Mouse (Mus musculus): Measurements from ENCODE around the gene Opcml. TPM values are rescaled to one million over a fixed set of nuclear protein-coding genes. Genes with fewer than 3 reads are reported as not detected.

Opcml gene
- polyA plus RNA-seq, 1 experiment from 2014 or later, result 7.6 TPM

DNA sequence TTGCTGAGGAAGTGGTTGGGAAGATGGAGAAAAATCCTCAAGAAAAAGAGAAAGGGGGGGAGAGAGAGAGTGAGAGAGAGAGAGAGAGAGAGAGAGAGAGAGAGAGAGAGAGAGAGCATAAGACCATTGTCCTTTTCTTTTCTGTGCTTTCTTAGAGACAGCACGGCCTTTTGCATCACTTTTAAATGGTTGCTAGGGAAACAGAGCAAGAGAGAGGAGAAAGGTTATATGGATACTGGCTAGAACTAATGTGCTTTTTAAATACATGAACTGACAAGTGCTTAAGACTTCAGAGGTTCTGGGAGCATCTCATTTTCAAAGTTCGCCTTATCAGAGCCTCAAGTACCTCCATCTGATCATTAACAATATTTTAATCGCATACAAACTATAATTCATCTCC, 804.5 kb downstream of the Opcml start:
- H3K4me1 ChIP-seq (ENCODE audit: control insufficient read depth, insufficient read depth, low read length), result no peaks in the 10 kb centered on the region
- WGBS, result 93% methylated on average over 3 of the region's 3 CpGs
- no peak overlapping the region for H3K9ac ChIP-seq (replicated peaks; ENCODE audit: low read depth, low read length)
- no peaks in the 10 kb centered on the region for H3K36me3 ChIP-seq (ENCODE audit: control insufficient read depth, insufficient read depth, low read length)
- H3K27ac ChIP-seq (ENCODE audit: low read length), result no peak overlapping the region
- no peak overlapping the region for H3K4me3 ChIP-seq (ENCODE audit: low read depth, low read length)
- no peak overlapping the region for H3K4me2 ChIP-seq (replicated peaks; ENCODE audit: low read depth, low read length)
- no peaks in the 10 kb centered on the region for H3K27me3 ChIP-seq (ENCODE audit: control insufficient read depth, insufficient read depth, low read length)
- H3K9me3 ChIP-seq (ENCODE audit: control insufficient read depth, low read depth, low read length), result no peaks in the 10 kb centered on the region
- ATAC-seq (ENCODE audit: insufficient number of reproducible peaks, insufficient read depth, low FRiP score, low read depth), result no peak

DNA sequence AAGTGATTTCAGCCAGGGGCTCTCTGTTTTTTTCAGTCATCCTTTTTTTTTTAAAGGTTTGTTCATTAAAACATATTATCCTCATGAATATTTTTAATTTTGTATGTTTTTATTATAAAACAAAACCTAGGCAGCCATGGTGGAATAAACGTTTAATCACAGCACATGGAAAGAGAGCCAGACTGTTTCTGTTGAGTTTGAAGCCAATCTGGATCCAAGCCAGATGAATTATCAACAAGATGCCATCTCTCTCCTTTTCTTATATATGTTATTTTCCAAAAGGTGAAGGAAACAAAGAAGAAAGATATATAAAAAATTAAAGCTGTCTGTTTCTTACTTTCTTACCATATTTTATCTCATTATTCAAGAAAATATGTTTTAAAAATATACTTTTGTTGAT, 815.0 kb downstream of the Opcml start:
- no peak overlapping the region for H3K27ac ChIP-seq (ENCODE audit: low read length)
- no peak overlapping the region for H3K4me3 ChIP-seq (ENCODE audit: low read depth, low read length)
- H3K27me3 ChIP-seq (ENCODE audit: control insufficient read depth, insufficient read depth, low read length), result no peaks in the 10 kb centered on the region
- H3K9me3 ChIP-seq (ENCODE audit: control insufficient read depth, low read depth, low read length), result no peaks in the 10 kb centered on the region
- H3K4me2 ChIP-seq (replicated peaks; ENCODE audit: low read depth, low read length), result no peak overlapping the region
- H3K9ac ChIP-seq (replicated peaks; ENCODE audit: low read depth, low read length), result no peak overlapping the region
- whole genome bisulfite sequencing, result 33% methylated on average over 1 of the region's 1 CpGs
- no peaks in the 10 kb centered on the region for H3K4me1 ChIP-seq (ENCODE audit: control insufficient read depth, insufficient read depth, low read length)
- no peak for ATAC-seq (ENCODE audit: insufficient number of reproducible peaks, insufficient read depth, low FRiP score, low read depth)
- no peaks in the 10 kb centered on the region for H3K36me3 ChIP-seq (ENCODE audit: control insufficient read depth, insufficient read depth, low read length)

DNA sequence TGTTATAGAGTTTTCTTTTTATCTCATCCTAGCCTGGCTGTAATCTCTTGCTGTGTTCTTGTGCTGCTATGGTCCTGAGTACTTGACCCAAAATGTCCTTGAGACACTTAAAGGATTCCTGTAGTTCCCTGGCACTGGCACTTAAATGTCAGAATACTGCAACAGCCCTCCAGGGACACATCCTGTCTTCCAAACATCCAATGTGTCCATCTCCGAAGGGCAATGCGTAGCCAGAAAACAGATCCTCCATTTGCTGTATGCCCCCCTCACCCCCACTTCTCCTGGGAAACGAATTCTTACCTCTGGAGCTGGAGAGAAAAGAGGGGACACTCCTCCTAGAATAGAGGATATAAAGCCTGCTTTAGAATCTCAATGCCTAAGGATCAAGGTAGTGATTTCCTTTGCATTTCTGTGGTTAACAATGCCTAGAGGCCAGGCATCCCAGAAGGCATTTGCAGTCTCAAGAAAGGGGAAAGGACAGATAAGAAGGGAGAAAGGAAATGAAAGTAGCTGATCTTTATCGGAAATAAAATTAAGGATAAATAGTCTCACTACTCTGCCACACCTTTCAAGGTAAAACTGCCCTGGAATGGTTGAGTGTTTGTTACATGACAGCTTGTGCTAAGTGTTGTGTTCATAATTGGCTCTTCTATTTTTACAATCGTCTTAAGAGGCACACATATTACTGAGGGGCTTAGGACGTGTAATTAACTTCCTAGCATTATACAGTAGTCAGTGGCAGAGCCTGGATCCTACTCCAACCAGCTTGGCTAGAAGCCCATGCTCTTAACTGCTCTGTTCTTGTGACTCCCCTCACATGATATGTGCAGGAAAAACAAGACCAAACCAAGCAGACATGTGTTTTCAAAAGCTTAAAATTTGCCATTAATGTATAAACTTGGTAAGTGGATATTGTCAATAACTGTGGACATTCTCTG, 823.4 kb downstream of the Opcml start:
- Histone ChIP-seq H3K4me3 (ENCODE audit: low read depth, low read length) (no peak overlapping the region), H3K36me3 (ENCODE audit: control insufficient read depth, insufficient read depth, low read length) (no peaks in the 10 kb centered on the region), H3K9me3 (ENCODE audit: control insufficient read depth, low read depth, low read length) (no peaks in the 10 kb centered on the region), H3K9ac (replicated peaks; ENCODE audit: low read depth, low read length) (no peak overlapping the region), H3K27ac (ENCODE audit: low read length) (no peak overlapping the region), H3K4me1 (ENCODE audit: control insufficient read depth, insufficient read depth, low read length) (no peaks in the 10 kb centered on the region), H3K27me3 (ENCODE audit: control insufficient read depth, insufficient read depth, low read length) (no peaks in the 10 kb centered on the region), H3K4me2 (replicated peaks; ENCODE audit: low read depth, low read length) (no peak overlapping the region)
- WGBS, result 43% methylated on average over 6 of the region's 6 CpGs
- no peak for ATAC-seq (ENCODE audit: insufficient number of reproducible peaks, insufficient read depth, low FRiP score, low read depth)

DNA sequence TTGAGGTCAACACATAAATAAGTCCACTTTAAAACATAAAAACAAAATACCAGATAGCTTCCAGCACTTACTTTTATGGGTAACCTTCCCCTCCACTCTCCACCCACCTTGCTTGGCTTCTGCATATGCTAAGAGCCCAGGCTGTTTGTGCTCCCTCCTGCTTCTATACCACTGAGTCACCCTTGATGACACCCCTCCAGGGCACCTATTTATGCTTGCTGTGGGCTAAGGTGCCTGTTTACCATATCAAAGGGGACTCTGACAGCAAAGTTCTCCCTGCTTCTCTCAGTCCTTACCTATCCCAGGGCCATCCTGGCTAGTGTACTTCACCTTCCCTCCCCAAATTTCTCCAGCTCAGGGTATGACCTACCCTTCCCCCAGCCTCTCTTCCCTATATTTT, 824.9 kb downstream of the Opcml start:
- H3K9me3 ChIP-seq (ENCODE audit: control insufficient read depth, low read depth, low read length), result no peaks in the 10 kb centered on the region
- no peaks in the 10 kb centered on the region for H3K27me3 ChIP-seq (ENCODE audit: control insufficient read depth, insufficient read depth, low read length)
- no peak overlapping the region for H3K27ac ChIP-seq (ENCODE audit: low read length)
- no peak overlapping the region for H3K4me3 ChIP-seq (ENCODE audit: low read depth, low read length)
- no peaks in the 10 kb centered on the region for H3K4me1 ChIP-seq (ENCODE audit: control insufficient read depth, insufficient read depth, low read length)
- H3K9ac ChIP-seq (replicated peaks; ENCODE audit: low read depth, low read length), result no peak overlapping the region
- no peak for ATAC-seq (ENCODE audit: insufficient number of reproducible peaks, insufficient read depth, low FRiP score, low read depth)
- no peaks in the 10 kb centered on the region for H3K36me3 ChIP-seq (ENCODE audit: control insufficient read depth, insufficient read depth, low read length)
- H3K4me2 ChIP-seq (replicated peaks; ENCODE audit: low read depth, low read length), result no peak overlapping the region

DNA sequence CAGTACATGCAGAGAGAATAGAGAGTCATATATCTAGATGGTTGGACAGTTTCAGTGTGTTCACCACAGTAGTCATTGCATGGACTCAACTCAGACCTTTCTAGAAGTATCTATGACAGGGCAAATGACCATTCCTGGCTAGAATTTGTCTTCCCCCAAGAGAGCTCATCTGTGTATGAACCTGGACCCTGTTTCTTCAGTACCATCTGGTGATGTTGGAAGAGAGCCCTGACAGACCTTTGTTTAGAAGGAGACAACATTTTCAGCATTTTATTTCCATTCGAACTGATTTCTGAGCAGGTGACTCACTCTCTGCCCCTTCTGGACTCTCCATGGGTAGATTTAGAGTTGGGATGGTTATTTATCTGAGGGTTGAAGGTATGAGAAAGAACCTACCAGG, 827.1 kb downstream of the Opcml start:
- Histone ChIP-seq H3K4me3 (ENCODE audit: low read depth, low read length) (no peak overlapping the region), H3K27me3 (ENCODE audit: control insufficient read depth, insufficient read depth, low read length) (no peaks in the 10 kb centered on the region), H3K36me3 (ENCODE audit: control insufficient read depth, insufficient read depth, low read length) (no peaks in the 10 kb centered on the region), H3K27ac (ENCODE audit: low read length) (no peak overlapping the region), H3K4me1 (ENCODE audit: control insufficient read depth, insufficient read depth, low read length) (no peaks in the 10 kb centered on the region), H3K9me3 (ENCODE audit: control insufficient read depth, low read depth, low read length) (no peaks in the 10 kb centered on the region), H3K9ac (replicated peaks; ENCODE audit: low read depth, low read length) (no peak overlapping the region), H3K4me2 (replicated peaks; ENCODE audit: low read depth, low read length) (no peak overlapping the region)
- 79% methylated on average over 1 of the region's 1 CpGs for WGBS
- ATAC-seq (ENCODE audit: insufficient number of reproducible peaks, insufficient read depth, low FRiP score, low read depth), result no peak

DNA sequence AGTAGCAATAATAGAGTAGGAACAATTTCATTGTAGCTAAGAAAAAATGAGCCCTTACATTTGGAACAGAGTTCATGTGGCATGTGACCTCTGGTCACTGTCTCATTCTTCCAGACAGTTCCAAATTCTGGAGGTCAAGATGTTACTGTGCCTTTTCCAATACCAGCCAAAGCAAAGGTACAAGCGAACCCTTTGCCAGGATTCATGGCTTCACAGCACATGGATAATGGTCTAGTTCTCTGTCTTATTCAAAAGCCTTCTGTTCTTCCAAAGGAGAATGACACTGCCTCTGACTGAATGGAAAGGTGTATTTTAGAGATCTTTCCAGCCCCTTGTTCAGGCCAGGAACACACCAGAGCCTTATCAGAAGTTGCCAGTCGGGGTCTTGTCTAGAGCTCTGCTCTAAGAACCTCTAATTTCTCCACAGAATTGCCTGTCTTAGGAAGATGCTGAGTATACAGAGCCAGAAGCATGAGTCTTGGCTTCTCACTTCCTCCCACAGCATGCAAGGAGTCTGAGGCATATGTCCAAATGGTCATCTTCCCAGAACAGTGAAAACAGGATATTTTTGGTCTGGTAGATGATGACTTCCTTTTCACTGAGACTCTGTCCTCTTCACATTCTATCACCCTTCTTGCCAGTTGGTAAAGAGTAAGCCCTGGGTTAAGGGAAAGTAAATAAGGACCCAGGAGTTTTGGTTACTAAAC, 827.8 kb downstream of the Opcml start:
- ATAC-seq (ENCODE audit: insufficient number of reproducible peaks, insufficient read depth, low FRiP score, low read depth), result no peak
- 82% methylated on average over 2 of the region's 2 CpGs for WGBS

DNA sequence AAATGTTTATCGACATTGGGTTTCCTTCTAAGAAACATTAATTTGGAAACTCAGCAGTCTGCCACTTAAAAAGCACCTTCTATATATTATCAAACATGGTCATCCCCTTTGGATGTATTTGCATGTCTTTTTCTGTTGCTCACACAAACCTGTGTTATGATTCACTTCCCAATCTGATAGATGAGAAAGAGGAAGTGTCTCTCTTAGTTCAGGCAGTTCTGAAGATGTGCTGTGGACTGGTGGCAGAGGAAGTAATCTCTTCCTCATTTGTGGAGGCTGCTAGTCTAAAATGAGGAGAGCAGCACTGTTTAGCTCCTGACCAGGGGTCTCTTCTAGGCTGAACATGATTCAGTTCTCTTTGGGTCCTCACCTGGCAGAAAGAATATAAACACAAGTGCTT, 831.4 kb downstream of the Opcml start:
- no peak overlapping the region for H3K9ac ChIP-seq (replicated peaks; ENCODE audit: low read depth, low read length)
- no peaks in the 10 kb centered on the region for H3K9me3 ChIP-seq (ENCODE audit: control insufficient read depth, low read depth, low read length)
- no peak for ATAC-seq (ENCODE audit: insufficient number of reproducible peaks, insufficient read depth, low FRiP score, low read depth)
- H3K27ac ChIP-seq (ENCODE audit: low read length), result no peak overlapping the region
- H3K4me3 ChIP-seq (ENCODE audit: low read depth, low read length), result no peak overlapping the region
- H3K4me2 ChIP-seq (replicated peaks; ENCODE audit: low read depth, low read length), result no peak overlapping the region
- H3K4me1 ChIP-seq (ENCODE audit: control insufficient read depth, insufficient read depth, low read length), result no peaks in the 10 kb centered on the region
- no peaks in the 10 kb centered on the region for H3K36me3 ChIP-seq (ENCODE audit: control insufficient read depth, insufficient read depth, low read length)
- WGBS, result 97% methylated on average over 1 of the region's 1 CpGs
- no peaks in the 10 kb centered on the region for H3K27me3 ChIP-seq (ENCODE audit: control insufficient read depth, insufficient read depth, low read length)

More for the DNA sequence above, 827.8 kb downstream of the Opcml start:
- no peaks in the 10 kb centered on the region for H3K4me1 ChIP-seq (ENCODE audit: control insufficient read depth, insufficient read depth, low read length)
- no peaks in the 10 kb centered on the region for H3K36me3 ChIP-seq (ENCODE audit: control insufficient read depth, insufficient read depth, low read length)
- H3K4me2 ChIP-seq (replicated peaks; ENCODE audit: low read depth, low read length), result no peak overlapping the region
- no peak overlapping the region for H3K27ac ChIP-seq (ENCODE audit: low read length)
- no peak overlapping the region for H3K4me3 ChIP-seq (ENCODE audit: low read depth, low read length)
- no peak overlapping the region for H3K9ac ChIP-seq (replicated peaks; ENCODE audit: low read depth, low read length)
- H3K9me3 ChIP-seq (ENCODE audit: control insufficient read depth, low read depth, low read length), result no peaks in the 10 kb centered on the region
- H3K27me3 ChIP-seq (ENCODE audit: control insufficient read depth, insufficient read depth, low read length), result no peaks in the 10 kb centered on the region

DNA sequence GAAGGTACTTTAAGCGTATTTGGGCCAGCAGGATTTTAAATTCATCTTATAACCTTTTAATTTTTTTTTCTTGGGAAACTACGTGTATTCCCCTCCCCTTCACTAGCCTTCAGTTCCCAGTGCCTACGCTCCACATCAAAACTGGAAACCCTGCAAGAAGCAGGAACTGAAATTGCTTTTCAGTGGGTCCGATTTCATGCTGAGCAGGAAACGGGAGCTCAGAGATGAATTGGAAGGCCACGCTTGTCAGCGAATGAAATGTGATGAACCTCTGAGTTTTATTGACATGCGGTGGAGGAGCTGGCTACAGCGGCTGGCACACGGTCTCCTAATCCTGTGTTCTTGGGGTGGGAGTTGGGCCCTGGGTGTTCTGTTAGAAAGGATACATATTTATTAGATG, 834.3 kb downstream of the Opcml start:
- Histone ChIP-seq H3K4me2 (replicated peaks; ENCODE audit: low read depth, low read length) (no peak overlapping the region), H3K27ac (ENCODE audit: low read length) (no peak overlapping the region), H3K4me1 (ENCODE audit: control insufficient read depth, insufficient read depth, low read length) (no peaks in the 10 kb centered on the region), H3K9ac (replicated peaks; ENCODE audit: low read depth, low read length) (no peak overlapping the region), H3K36me3 (ENCODE audit: control insufficient read depth, insufficient read depth, low read length) (no peaks in the 10 kb centered on the region), H3K9me3 (ENCODE audit: control insufficient read depth, low read depth, low read length) (no peaks in the 10 kb centered on the region), H3K4me3 (ENCODE audit: low read depth, low read length) (no peak overlapping the region), H3K27me3 (ENCODE audit: control insufficient read depth, insufficient read depth, low read length) (no peaks in the 10 kb centered on the region)
- no peak for ATAC-seq (ENCODE audit: insufficient number of reproducible peaks, insufficient read depth, low FRiP score, low read depth)
- 69% methylated on average over 10 of the region's 10 CpGs for WGBS

All from stomach, embryonic 14.5 days (tissue).